Mouse (Mus musculus) forebrain, embryonic 13.5 days (tissue): Measurements from ENCODE around the gene Nme3. TPM values are rescaled to one million over a fixed set of nuclear protein-coding genes. Genes with fewer than 3 reads are reported as not detected.
A peak's percentile ranks its signal among the peaks of the same experiment; 100 is the strongest.

Source experiments
- ATAC-seq: fragments of 200-750 bp; cut with Nextera tagmentation; 2 replicates; pipeline ENCODE4 v1.8.0; 2017
- H3K27ac ChIP-seq: fragments of 300-500 bp; sonication (generic); 2 replicates; pipeline ENCODE4 v1.5.1; 2015; ENCODE audit warnings: inconsistent platforms, mild to moderate bottlenecking, moderate library complexity
- H3K27me3 ChIP-seq: fragments of 300-500 bp; sonication (generic); 2 replicates; pipeline ENCODE4 v1.6.1; 2015; ENCODE audit warnings: mild to moderate bottlenecking, inconsistent platforms
- H3K36me3 ChIP-seq: fragments of 300-500 bp; sonication (generic); 2 replicates; pipeline ENCODE4 v1.6.1; 2015; ENCODE audit warnings: mild to moderate bottlenecking, inconsistent platforms; ENCODE audit not compliant: poor library complexity, severe bottlenecking
- H3K4me1 ChIP-seq: fragments of 300-500 bp; sonication (generic); 2 replicates; pipeline ENCODE4 v1.6.1; 2015; ENCODE audit warnings: inconsistent platforms
- H3K4me2 ChIP-seq: fragments of 300-500 bp; sonication (generic); 2 replicates; pipeline ENCODE4 v1.6.1; 2015; ENCODE audit warnings: inconsistent platforms, mild to moderate bottlenecking, moderate library complexity
- H3K4me3 ChIP-seq: fragments of 300-500 bp; sonication (generic); 2 replicates; pipeline ENCODE4 v1.5.1; 2015; ENCODE audit warnings: mild to moderate bottlenecking, inconsistent platforms
- H3K9ac ChIP-seq: fragments of 300-500 bp; sonication (generic); 2 replicates; pipeline ENCODE4 v1.6.1; 2015; ENCODE audit warnings: mild to moderate bottlenecking, inconsistent platforms
- H3K9me3 ChIP-seq: fragments of 300-500 bp; sonication (generic); replicated peaks from 2 replicates; pipeline ENCODE4 v1.6.1; 2016; ENCODE audit warnings: inconsistent platforms
- WGBS: fragments of 180-500 bp; shearing (Covaris S2); methylation state at CpG from one replicate; pipeline ENCODE4 v1.1.7; 2015; 5-methylcytosine and 5-hydroxymethylcytosine counted together
- polyA plus RNA-seq: library from polyadenylated mRNA; unstranded; fragments of >200 nt; fragmentation: Nextera tagmentation; extraction: Ambion mirVana; gene quantifications from 2 replicates; pipeline ENCODE4 v1.2.1, GENCODE M21; 2015

The Nme3 gene
- polyA plus RNA-seq, 1 experiment from 2014 or later: 72.1 TPM

DNA sequence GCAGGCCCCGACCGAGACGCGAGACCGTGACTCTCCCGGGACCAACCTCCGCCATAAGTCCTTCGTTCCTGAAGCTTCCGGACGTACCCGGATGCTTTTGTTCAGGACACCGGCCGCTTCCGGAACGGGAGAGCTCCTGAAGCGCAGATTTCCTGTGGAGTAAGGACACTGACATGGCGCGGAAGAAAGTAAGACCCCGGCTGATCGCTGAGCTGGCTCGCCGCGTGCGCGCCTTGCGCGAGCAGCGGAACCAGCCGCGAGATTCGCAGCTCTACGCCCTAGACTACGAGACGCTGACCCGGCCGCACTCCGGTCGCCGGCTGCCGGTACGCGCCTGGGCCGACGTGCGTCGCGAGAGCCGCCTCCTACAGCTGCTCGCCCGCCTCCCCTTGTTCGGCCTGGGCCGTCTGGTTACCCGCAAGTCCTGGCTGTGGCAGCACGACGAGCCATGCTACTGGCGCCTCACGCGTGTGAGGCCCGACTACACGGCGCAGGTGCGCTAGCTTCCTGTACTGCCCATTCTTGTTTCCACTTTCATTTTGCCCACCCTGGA, 1.2 kb upstream of the Nme3 start, which contains the start of the genes Eme2 and Mrps34:
TSS of gene Eme2 (minus strand) at position 93 of the 553 bp plus-strand sequence.
TSS of gene Mrps34 (plus strand) at position 122 of the 553 bp plus-strand sequence.
- Histone ChIP-seq H3K9me3 (no peaks in the 10 kb centered on the region), H3K27me3 (no peaks in the 10 kb centered on the region), H3K4me3 (peak within 1 kb of the TSS; percentile 92), H3K9ac (peak within 1 kb of the TSS; percentile 92), H3K4me1 (peaks cover 46% of the 10 kb centered on the region), H3K4me2 (peak within 1 kb of the TSS; percentile 99), H3K27ac (peak within 1 kb of the TSS; percentile 84), H3K36me3 (peaks cover 68% of the 10 kb centered on the region)
- ATAC-seq: peak; percentile 61
- WGBS: under 1% methylated on average over 62 of the region's 62 CpGs

DNA sequence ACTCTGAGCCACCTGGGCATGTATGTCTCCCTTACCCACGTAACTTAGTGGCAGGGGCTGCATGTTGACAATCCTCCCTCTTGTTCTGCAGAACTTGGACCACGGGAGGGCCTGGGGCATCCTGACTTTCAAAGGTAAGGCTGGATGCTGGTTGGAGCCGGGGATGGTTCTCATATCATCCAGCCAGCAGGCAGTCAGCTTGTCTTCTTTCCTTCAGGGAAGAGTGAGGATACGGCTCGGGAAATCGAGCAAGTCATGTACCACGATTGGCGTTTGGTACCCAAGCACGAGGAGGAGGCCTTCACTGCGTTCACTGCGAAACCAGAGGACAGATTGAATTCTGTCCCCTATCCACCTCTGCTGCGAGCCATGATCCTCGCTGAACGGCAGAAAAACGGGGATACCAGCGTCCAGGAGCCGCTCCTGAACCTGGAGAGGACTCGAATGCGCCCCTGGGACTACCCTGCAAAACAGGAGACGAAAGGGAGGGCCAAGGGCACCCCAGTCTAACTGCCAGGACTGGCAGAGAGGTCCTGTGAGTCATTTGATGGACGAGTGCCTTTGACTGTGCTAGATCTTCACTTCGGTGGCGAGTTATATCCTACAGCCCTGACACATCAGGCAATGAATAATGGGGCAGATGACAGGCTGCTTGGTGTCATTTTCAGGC, 594 bp upstream of the Nme3 start:
- WGBS: 11% methylated on average over 23 of the region's 23 CpGs
- Histone ChIP-seq H3K4me1 (peaks cover 46% of the 10 kb centered on the region), H3K9ac (peak overlapping the region; percentile 92), H3K27ac (peak overlapping the region; percentile 84), H3K36me3 (peaks cover 68% of the 10 kb centered on the region), H3K4me3 (peak overlapping the region; percentile 92), H3K4me2 (peak overlapping the region; percentile 99), H3K9me3 (no peaks in the 10 kb centered on the region), H3K27me3 (no peaks in the 10 kb centered on the region)
- ATAC-seq: no peak

DNA sequence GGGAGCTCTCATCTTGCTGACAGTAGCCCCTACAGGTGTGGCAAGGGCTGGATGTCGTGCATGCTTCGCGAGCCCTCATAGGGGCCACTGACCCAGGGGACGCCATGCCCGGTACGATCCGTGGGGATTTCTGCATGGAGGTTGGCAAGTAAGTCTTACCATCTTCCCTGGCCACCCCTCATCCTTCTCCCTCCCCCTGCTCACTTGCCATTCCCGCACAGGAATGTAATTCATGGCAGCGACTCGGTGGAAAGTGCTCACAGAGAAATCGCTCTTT, 631 bp downstream of the Nme3 start:
- Histone ChIP-seq H3K27ac (0 out of 2 replicates have a peak overlapping the region, but pooled peaks have one; percentile 84), H3K4me1 (peaks cover 46% of the 10 kb centered on the region), H3K36me3 (peaks cover 68% of the 10 kb centered on the region), H3K27me3 (no peaks in the 10 kb centered on the region), H3K9me3 (no peaks in the 10 kb centered on the region), H3K9ac (peak overlapping the region; percentile 92), H3K4me3 (peak overlapping the region; percentile 92), H3K4me2 (peak overlapping the region; percentile 99)
- ATAC-seq: no peak
- 28% methylated on average over 11 of the region's 11 CpGs for WGBS

DNA sequence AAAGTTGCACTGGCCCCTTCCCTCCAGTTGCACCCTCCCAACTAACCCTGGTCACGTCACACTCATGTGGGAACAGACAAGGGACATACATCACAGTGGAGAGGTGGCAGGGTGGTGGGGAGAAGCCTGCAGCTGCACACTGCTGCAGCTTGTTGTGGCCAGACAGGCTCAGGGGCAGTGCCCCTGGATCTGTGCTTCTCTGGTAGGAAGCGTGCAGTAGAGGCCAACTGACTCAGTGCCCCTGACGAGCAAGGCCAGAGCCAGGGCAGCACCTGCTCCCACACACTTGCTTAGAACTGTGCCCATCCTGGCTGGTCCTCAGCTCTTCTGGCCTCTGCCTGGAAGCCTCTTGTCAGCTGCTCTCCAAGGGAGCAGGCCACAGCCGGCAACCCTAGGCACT, 1.3 kb downstream of the Nme3 start:
- peak overlapping the region; percentile 92 for H3K9ac ChIP-seq
- H3K36me3 ChIP-seq: peaks cover 68% of the 10 kb centered on the region
- ATAC-seq: no peak
- H3K27me3 ChIP-seq: no peaks in the 10 kb centered on the region
- no peaks in the 10 kb centered on the region for H3K9me3 ChIP-seq
- WGBS: 78% methylated on average over 4 of the region's 4 CpGs
- peak overlapping the region; percentile 99 for H3K4me2 ChIP-seq
- H3K4me3 ChIP-seq: peak overlapping the region; percentile 92
- H3K27ac ChIP-seq: no peak overlapping the region
- peaks cover 46% of the 10 kb centered on the region for H3K4me1 ChIP-seq

- H3K36me3 ChIP-seq: peaks cover 68% of the 10 kb centered on the region
- 83% methylated on average over 4 of the region's 4 CpGs for WGBS
These were observed 1.9 kb downstream of the Nme3 start for GRCm38 (mm10) chr17:24898041-24898854.

GRCm38 (mm10) chr17:24899153-24899552, 2.9 kb downstream of the Nme3 start:
- Histone ChIP-seq H3K27me3 (no peaks in the 10 kb centered on the region), H3K27ac (no peak overlapping the region), H3K4me1 (peaks cover 35% of the 10 kb centered on the region), H3K9ac (no peak overlapping the region), H3K4me3 (no peak overlapping the region), H3K36me3 (peaks cover 72% of the 10 kb centered on the region), H3K9me3 (no peaks in the 10 kb centered on the region), H3K4me2 (no peak overlapping the region)
- ATAC-seq: no peak
- WGBS: 85% methylated on average over 5 of the region's 5 CpGs

More at GRCm38 (mm10) chr17:24898041-24898854, 1.9 kb downstream of the Nme3 start:
- no peak overlapping the region; the same call in 1 of the 2 replicates for H3K4me3 ChIP-seq
- H3K9ac ChIP-seq: 0 out of 2 replicates have a peak overlapping the region, but pooled peaks have one; percentile 92
- no peak for ATAC-seq
- H3K9me3 ChIP-seq: no peaks in the 10 kb centered on the region
- peaks cover 44% of the 10 kb centered on the region for H3K4me1 ChIP-seq
- H3K4me2 ChIP-seq: no peak overlapping the region; the same call in 1 of the 2 replicates
- H3K27ac ChIP-seq: no peak overlapping the region
- no peaks in the 10 kb centered on the region for H3K27me3 ChIP-seq

GRCm38 (mm10) chr17:24900014-24900413, 3.7 kb downstream of the Nme3 start:
- WGBS: 92% methylated on average over 6 of the region's 6 CpGs
- Histone ChIP-seq H3K4me3 (no peak overlapping the region), H3K36me3 (peaks cover 80% of the 10 kb centered on the region), H3K4me1 (peaks cover 30% of the 10 kb centered on the region), H3K9me3 (no peaks in the 10 kb centered on the region), H3K27ac (no peak overlapping the region), H3K4me2 (no peak overlapping the region), H3K27me3 (no peaks in the 10 kb centered on the region), H3K9ac (no peak overlapping the region)
- ATAC-seq: no peak

GRCm38 (mm10) chr17:24902124-24902523, 5.8 kb downstream of the Nme3 start:
- no peaks in the 10 kb centered on the region for H3K27me3 ChIP-seq
- H3K9me3 ChIP-seq: no peaks in the 10 kb centered on the region
- peaks cover 100% of the 10 kb centered on the region for H3K36me3 ChIP-seq
- ATAC-seq: no peak
- 90% methylated on average over 5 of the region's 5 CpGs for WGBS
- no peak overlapping the region for H3K27ac ChIP-seq
- H3K9ac ChIP-seq: no peak overlapping the region
- no peak overlapping the region for H3K4me3 ChIP-seq
- H3K4me2 ChIP-seq: no peak overlapping the region
- peaks cover 11% of the 10 kb centered on the region for H3K4me1 ChIP-seq

DNA sequence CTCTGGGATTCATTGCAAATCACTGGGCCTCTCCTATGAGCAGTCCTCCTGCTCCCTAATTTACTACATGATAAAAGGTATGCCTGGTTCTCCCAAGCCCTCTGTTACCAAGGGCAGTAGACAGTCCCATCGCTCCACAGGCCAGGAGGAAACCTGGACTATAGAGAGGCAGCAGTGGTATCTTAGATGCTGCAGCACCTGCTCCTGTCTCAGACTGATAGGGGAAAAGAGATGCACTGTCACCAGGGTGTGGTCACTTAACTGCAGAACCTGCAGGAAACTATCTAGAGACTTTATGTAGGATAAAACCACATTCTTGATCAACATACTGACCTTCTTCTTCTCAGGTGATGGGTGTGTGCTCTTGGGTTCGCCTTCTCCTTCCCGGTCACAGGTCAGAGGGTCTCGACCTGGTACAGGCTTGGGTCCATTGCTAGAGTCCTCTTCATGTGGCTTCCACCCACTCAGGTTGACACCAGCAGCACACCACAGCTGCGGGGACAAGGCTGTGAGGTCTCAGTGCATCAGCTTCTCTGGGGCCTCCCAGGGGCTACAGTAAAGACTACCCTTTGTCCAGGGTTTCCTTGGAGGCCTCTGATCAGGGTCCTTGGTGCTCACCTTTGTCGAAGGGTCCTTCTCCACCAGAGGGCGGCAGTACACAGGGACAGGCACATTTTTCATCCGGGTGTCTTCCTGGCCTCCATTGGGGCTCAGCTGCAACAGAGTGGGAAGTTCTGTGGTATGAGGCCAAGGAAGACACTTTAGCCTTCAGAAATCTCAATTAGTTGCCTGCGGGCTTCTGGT, 6.6 kb downstream of the Nme3 start:
- no peak overlapping the region for H3K4me3 ChIP-seq
- H3K4me1 ChIP-seq: peaks cover 4% of the 10 kb centered on the region
- H3K9me3 ChIP-seq: no peaks in the 10 kb centered on the region
- no peak for ATAC-seq
- no peak overlapping the region for H3K9ac ChIP-seq
- H3K4me2 ChIP-seq: no peak overlapping the region
- no peak overlapping the region for H3K27ac ChIP-seq
- 69% methylated on average over 9 of the region's 9 CpGs for WGBS
- H3K36me3 ChIP-seq: peaks cover 100% of the 10 kb centered on the region
- no peaks in the 10 kb centered on the region for H3K27me3 ChIP-seq

- peaks cover 100% of the 10 kb centered on the region for H3K36me3 ChIP-seq
- no peak overlapping the region for H3K4me2 ChIP-seq
- no peak overlapping the region for H3K9ac ChIP-seq
- H3K27me3 ChIP-seq: no peaks in the 10 kb centered on the region
- H3K4me1 ChIP-seq: no peaks in the 10 kb centered on the region
- WGBS: 94% methylated on average over 9 of the region's 9 CpGs
- H3K9me3 ChIP-seq: no peaks in the 10 kb centered on the region
- no peak overlapping the region for H3K27ac ChIP-seq
- no peak for ATAC-seq
- no peak overlapping the region for H3K4me3 ChIP-seq
These were observed 7.5 kb downstream of the Nme3 start for GRCm38 (mm10) chr17:24903767-24904166.

DNA sequence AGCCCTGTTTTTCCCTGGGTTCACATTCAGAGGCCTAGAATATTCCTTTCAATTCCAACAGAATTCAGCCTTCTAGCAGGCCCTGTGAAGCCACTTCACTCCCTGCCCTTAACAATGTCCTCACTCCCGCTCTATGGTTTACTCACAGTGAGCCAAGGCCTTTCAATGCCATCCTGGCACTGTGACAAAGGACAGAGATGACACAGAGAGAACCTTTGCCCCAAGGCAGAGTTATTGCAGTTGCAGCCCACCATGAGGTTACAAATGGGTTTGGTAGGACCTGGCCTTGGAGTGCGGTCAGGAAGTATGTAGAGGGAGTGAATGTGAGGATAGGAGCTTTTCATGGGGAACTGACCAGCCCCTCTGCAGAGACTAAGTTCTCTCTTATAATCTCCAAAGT, 11.3 kb downstream of the Nme3 start:
- Histone ChIP-seq H3K27me3 (no peaks in the 10 kb centered on the region), H3K9me3 (no peaks in the 10 kb centered on the region), H3K27ac (no peak overlapping the region), H3K4me1 (no peaks in the 10 kb centered on the region), H3K36me3 (peaks cover 100% of the 10 kb centered on the region), H3K4me3 (no peak overlapping the region), H3K9ac (no peak overlapping the region), H3K4me2 (no peak overlapping the region)
- 93% methylated on average over 2 of the region's 2 CpGs for WGBS
- ATAC-seq: no peak
